Mouse (Mus musculus) kidney, adult 2 months (tissue): Measurements from ENCODE around the gene Cabin1.

Experiments
- CTCF ChIP-seq: fragments of 200-500 bp; conservative IDR thresholded peaks from 2 replicates; pipeline ENCODE4 v1.5.1; 2011; ENCODE audit warnings: low read depth, mild to moderate bottlenecking, control low read depth, low read length, moderate library complexity, mixed read lengths; ENCODE audit not compliant: insufficient read depth, insufficient read length
- POLR2A ChIP-seq: fragments of 200-500 bp; IDR thresholded peaks from one replicate; pipeline ENCODE4 v1.6.1; 2011; ENCODE audit warnings: low read depth, low read length, control low read depth

- TF ChIP-seq CTCF (no peak), POLR2A (no peak)
Observed at GRCm38 (mm10) chr10:75620818-75621217, 143.3 kb downstream of the Cabin1 start.
